Mouse (Mus musculus) heart, embryonic 16.5 days (tissue): Measurements from ENCODE around the gene Tenm3. TPM values are rescaled to one million over a fixed set of nuclear protein-coding genes. Genes with fewer than 3 reads are reported as not detected.

Source experiments
- ATAC-seq: fragments of 200-750 bp; cut with Nextera tagmentation; replicated peaks from 2 replicates; pipeline ENCODE4 v1.8.0; 2017; ENCODE audit warnings: moderate number of reproducible peaks; ENCODE audit not compliant: insufficient read depth, low FRiP score; ENCODE audit errors: extremely low read depth
- H3K27ac ChIP-seq: fragments of 300-500 bp; sonication (generic); 2 replicates; pipeline ENCODE4 v1.5.1; 2014; ENCODE audit warnings: mild to moderate bottlenecking, low read length, control low read depth, moderate library complexity
- H3K27me3 ChIP-seq: fragments of 300-500 bp; sonication (generic); 2 replicates; pipeline ENCODE4 v1.6.1; 2014; ENCODE audit warnings: low read length, mixed read lengths; ENCODE audit not compliant: control insufficient read depth, insufficient read depth
- H3K36me3 ChIP-seq: fragments of 300-500 bp; sonication (generic); 2 replicates; pipeline ENCODE4 v1.6.1; 2014; ENCODE audit not compliant: control insufficient read depth, insufficient read depth
- H3K4me1 ChIP-seq: fragments of 300-500 bp; sonication (generic); 2 replicates; pipeline ENCODE4 v1.6.1; 2014; ENCODE audit warnings: low read length, mixed read lengths; ENCODE audit not compliant: control insufficient read depth, insufficient read depth
- H3K4me2 ChIP-seq: fragments of 300-500 bp; sonication (generic); 2 replicates; pipeline ENCODE4 v1.6.1; 2014; ENCODE audit warnings: low read depth, mild to moderate bottlenecking, control low read depth, low read length
- H3K4me3 ChIP-seq: fragments of 300-500 bp; sonication (generic); 2 replicates; pipeline ENCODE4 v1.5.1; 2014; ENCODE audit warnings: mild to moderate bottlenecking, control low read depth, low read length
- H3K9ac ChIP-seq: fragments of 300-500 bp; sonication (generic); 2 replicates; pipeline ENCODE4 v1.6.1; 2014; ENCODE audit warnings: low read length, control low read depth
- H3K9me3 ChIP-seq: fragments of 300-500 bp; sonication (generic); replicated peaks from 2 replicates; pipeline ENCODE4 v1.6.1; 2016; ENCODE audit warnings: low read length; ENCODE audit not compliant: control insufficient read depth
- WGBS: fragments of 180-500 bp; shearing (Covaris S2); extraction: QIAGEN DNeasy Blood & Tissue Kit; methylation state at CpG from one replicate; pipeline ENCODE4 v1.1.7; 2014; 5-methylcytosine and 5-hydroxymethylcytosine counted together
- polyA plus RNA-seq: library from polyadenylated mRNA; unstranded; fragments of >200 nt; fragmentation: Nextera tagmentation; extraction: Ambion mirVana; gene quantifications from 2 replicates; pipeline ENCODE4 v1.2.1, GENCODE M21; 2015

The Tenm3 gene
- polyA plus RNA-seq, 1 experiment from 2014 or later, result 4.5 TPM

DNA sequence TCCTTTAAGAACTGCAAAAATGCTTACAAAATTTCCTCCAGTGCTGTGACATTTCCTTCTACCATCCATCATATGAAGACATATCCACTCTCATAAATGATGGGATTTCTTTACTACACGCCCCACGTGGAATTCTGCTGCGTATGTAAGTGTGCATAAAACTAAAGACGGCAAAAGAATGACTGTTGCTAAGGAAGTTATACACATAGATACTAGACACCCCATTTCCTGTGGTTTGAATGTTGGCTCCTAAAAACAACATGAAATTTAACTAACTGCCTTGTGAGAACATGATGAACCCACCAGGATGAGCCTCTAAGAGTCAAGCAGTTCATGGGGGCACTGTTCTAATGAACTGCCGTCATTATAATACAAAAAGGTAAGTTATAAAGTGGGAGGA, 312.0 kb downstream of the Tenm3 start:
- Histone ChIP-seq H3K36me3 (no peaks in the 10 kb centered on the region), H3K4me2 (no peak overlapping the region), H3K4me1 (no peaks in the 10 kb centered on the region), H3K9me3 (no peaks in the 10 kb centered on the region), H3K27ac (no peak overlapping the region), H3K9ac (no peak overlapping the region), H3K27me3 (no peaks in the 10 kb centered on the region), H3K4me3 (no peak overlapping the region)
- WGBS, result 75% methylated on average over 5 of the region's 5 CpGs
- no peak for ATAC-seq

DNA sequence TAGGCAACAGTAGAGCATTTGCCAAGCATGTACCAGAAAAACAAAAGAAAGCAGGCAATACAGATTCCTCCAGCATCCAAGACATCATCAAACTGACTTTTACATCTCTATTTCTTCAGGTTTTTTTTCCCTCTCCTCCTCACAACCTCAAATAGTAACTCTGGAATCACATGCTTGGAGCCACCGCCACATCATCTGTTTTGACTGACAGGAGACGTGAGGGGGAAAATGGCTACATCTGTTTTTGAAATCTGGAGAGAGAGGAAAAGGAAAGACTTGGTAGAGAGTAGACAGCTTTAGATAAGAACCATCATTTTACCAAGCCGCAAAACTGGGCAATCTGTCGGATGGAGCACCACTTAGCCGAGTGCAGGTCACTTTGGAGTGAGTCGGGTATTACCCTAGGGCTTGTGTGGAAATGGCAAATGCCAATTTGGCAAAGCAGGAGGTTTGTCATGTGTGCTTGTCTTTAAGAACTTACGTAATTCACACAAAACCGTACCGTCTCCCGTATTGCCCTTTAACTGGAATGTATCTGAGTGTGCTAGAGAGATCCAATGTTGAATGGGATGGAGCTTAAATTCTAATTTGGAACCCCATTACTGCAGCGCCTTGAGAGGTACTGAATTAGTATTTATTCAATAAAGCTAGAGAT, 312.7 kb downstream of the Tenm3 start:
- Histone ChIP-seq H3K36me3 (no peaks in the 10 kb centered on the region), H3K4me2 (no peak overlapping the region), H3K9me3 (no peaks in the 10 kb centered on the region), H3K4me3 (no peak overlapping the region), H3K9ac (no peak overlapping the region), H3K4me1 (no peaks in the 10 kb centered on the region), H3K27me3 (no peaks in the 10 kb centered on the region), H3K27ac (no peak overlapping the region)
- WGBS, result 88% methylated on average over 11 of the region's 11 CpGs
- no peak for ATAC-seq

- H3K9me3 ChIP-seq, result no peaks in the 10 kb centered on the region
- no peak overlapping the region for H3K4me3 ChIP-seq
- no peak overlapping the region for H3K4me2 ChIP-seq
- no peak overlapping the region for H3K27ac ChIP-seq
- ATAC-seq, result no peak
- H3K4me1 ChIP-seq, result no peaks in the 10 kb centered on the region
- no peak overlapping the region for H3K9ac ChIP-seq
- no peaks in the 10 kb centered on the region for H3K36me3 ChIP-seq
- H3K27me3 ChIP-seq, result no peaks in the 10 kb centered on the region
- 19% methylated on average over 6 of the region's 6 CpGs for WGBS
Measured at GRCm38 (mm10) chr8:48527418-48527817, 316.3 kb downstream of the Tenm3 start.

DNA sequence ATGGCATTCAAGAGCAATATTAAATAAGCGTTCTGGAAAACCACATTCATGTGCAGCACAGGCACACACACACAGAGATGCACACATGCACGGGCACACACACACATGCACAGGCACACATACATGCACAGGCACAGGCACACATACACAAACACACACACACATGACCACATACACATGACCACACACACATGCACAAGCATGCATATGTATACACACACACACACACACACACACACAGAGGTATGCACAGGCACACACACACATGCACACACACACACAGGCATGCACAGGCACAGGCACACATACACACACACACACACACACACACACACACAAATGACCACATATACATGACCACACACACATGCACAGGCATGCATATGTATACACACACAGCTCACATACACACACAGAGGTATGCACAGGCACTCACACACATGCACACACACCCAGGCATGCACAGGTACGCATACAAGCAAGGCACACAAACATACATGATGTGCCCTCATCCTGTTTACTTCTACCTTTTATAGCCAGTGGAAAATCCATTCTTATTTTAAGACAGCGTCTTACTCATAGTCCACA, 321.1 kb downstream of the Tenm3 start:
- Histone ChIP-seq H3K9me3 (no peaks in the 10 kb centered on the region), H3K36me3 (no peaks in the 10 kb centered on the region), H3K9ac (no peak overlapping the region), H3K4me1 (no peaks in the 10 kb centered on the region), H3K27me3 (no peaks in the 10 kb centered on the region), H3K27ac (no peak overlapping the region), H3K4me3 (no peak overlapping the region), H3K4me2 (no peak overlapping the region)
- ATAC-seq, result no peak
- WGBS, result 91% methylated on average over 4 of the region's 4 CpGs

GRCm38 (mm10) chr8:48522004-48522403, 321.7 kb downstream of the Tenm3 start:
- H3K4me1 ChIP-seq, result no peaks in the 10 kb centered on the region
- no peaks in the 10 kb centered on the region for H3K36me3 ChIP-seq
- ATAC-seq, result no peak
- H3K9me3 ChIP-seq, result no peaks in the 10 kb centered on the region
- H3K4me3 ChIP-seq, result no peak overlapping the region
- no peaks in the 10 kb centered on the region for H3K27me3 ChIP-seq
- no peak overlapping the region for H3K27ac ChIP-seq
- WGBS, result 90% methylated on average over 8 of the region's 8 CpGs
- no peak overlapping the region for H3K9ac ChIP-seq
- H3K4me2 ChIP-seq, result no peak overlapping the region

DNA sequence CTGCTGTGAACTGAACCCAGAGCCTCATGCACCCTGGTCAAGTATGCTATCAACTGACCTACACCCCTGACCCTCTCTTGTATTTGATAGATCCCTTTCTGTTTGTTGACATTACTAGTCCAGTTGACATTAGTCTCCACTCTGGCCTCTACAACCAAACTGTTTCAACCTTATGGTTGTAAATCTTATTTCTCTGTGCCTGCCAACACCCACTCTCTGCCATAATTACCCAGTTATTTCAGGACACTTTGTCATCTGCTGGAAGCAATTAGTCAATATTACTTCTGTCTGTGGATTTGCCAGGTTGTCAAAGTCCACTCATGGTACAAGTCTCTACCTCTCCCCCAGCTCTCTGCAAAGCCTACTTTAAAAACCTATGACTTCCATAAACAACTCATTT, 326.3 kb downstream of the Tenm3 start:
- Histone ChIP-seq H3K9ac (no peak overlapping the region), H3K4me2 (no peak overlapping the region), H3K27ac (no peak overlapping the region), H3K36me3 (no peaks in the 10 kb centered on the region), H3K9me3 (no peaks in the 10 kb centered on the region), H3K27me3 (no peaks in the 10 kb centered on the region), H3K4me1 (no peaks in the 10 kb centered on the region), H3K4me3 (no peak overlapping the region)
- ATAC-seq, result no peak

- no peak overlapping the region for H3K27ac ChIP-seq
- 85% methylated on average over 4 of the region's 4 CpGs for WGBS
- H3K36me3 ChIP-seq, result no peaks in the 10 kb centered on the region
- H3K4me1 ChIP-seq, result no peaks in the 10 kb centered on the region
- no peak for ATAC-seq
- H3K4me3 ChIP-seq, result no peak overlapping the region
- no peak overlapping the region for H3K9ac ChIP-seq
- H3K9me3 ChIP-seq, result no peaks in the 10 kb centered on the region
- no peak overlapping the region for H3K4me2 ChIP-seq
- H3K27me3 ChIP-seq, result no peaks in the 10 kb centered on the region
Measured at GRCm38 (mm10) chr8:48514230-48514629, 329.5 kb downstream of the Tenm3 start.

GRCm38 (mm10) chr8:48513801-48514200, 329.9 kb downstream of the Tenm3 start:
- WGBS, result 78% methylated on average over 7 of the region's 7 CpGs
- no peak for ATAC-seq
- H3K9ac ChIP-seq, result no peak overlapping the region
- no peak overlapping the region for H3K27ac ChIP-seq
- H3K4me2 ChIP-seq, result no peak overlapping the region
- H3K36me3 ChIP-seq, result no peaks in the 10 kb centered on the region
- H3K9me3 ChIP-seq, result no peaks in the 10 kb centered on the region
- no peaks in the 10 kb centered on the region for H3K27me3 ChIP-seq
- H3K4me1 ChIP-seq, result no peaks in the 10 kb centered on the region
- H3K4me3 ChIP-seq, result no peak overlapping the region

GRCm38 (mm10) chr8:48511546-48511945, 332.2 kb downstream of the Tenm3 start:
- Histone ChIP-seq H3K9ac (peak overlapping the region; percentile 56), H3K36me3 (no peaks in the 10 kb centered on the region), H3K27ac (no peak overlapping the region), H3K27me3 (no peaks in the 10 kb centered on the region), H3K4me1 (no peaks in the 10 kb centered on the region), H3K4me3 (peak overlapping the region; percentile 53), H3K4me2 (peak overlapping the region; percentile 66), H3K9me3 (no peaks in the 10 kb centered on the region)
- 61% methylated on average over 12 of the region's 12 CpGs for WGBS
- no peak for ATAC-seq
